Mouse (Mus musculus) ES-CJ7 (cell line): ENCODE data around the gene Tns4.

Source experiments
- DNase-seq: peaks from one replicate; pipeline ENCODE4 v3.0.0; 2011; ENCODE audit warnings: low read depth, low spot score

Tns4 gene

GRCm38 (mm10) chr11:99118420-99118819 is 29.3 kb upstream of the Tns4 start:
- no peak for DNase-seq

- no peak for DNase-seq
Measured at GRCm38 (mm10) chr11:99117907-99118306, 28.8 kb upstream of the Tns4 start.

GRCm38 (mm10) chr11:99115940-99116339 is 26.8 kb upstream of the Tns4 start:
- DNase-seq = no peak

- DNase-seq = no peak
Measured at GRCm38 (mm10) chr11:99113111-99113510, 24.0 kb upstream of the Tns4 start.

- no peak for DNase-seq
Measured at GRCm38 (mm10) chr11:99112700-99113099, 23.6 kb upstream of the Tns4 start.

GRCm38 (mm10) chr11:99111631-99112030 is 22.5 kb upstream of the Tns4 start:
- no peak for DNase-seq

GRCm38 (mm10) chr11:99111155-99111554 is 22.0 kb upstream of the Tns4 start:
- no peak for DNase-seq

GRCm38 (mm10) chr11:99110370-99111110 is 21.4 kb upstream of the Tns4 start:
- peak; percentile 76 for DNase-seq

GRCm38 (mm10) chr11:99108296-99108695 is 19.2 kb upstream of the Tns4 start:
- DNase-seq = no peak

GRCm38 (mm10) chr11:99105981-99106726 is 17.0 kb upstream of the Tns4 start:
- no peak for DNase-seq

- peak; percentile 56 for DNase-seq
Measured at GRCm38 (mm10) chr11:99104609-99105410, 15.7 kb upstream of the Tns4 start.

GRCm38 (mm10) chr11:99102575-99103270 is 13.6 kb upstream of the Tns4 start:
- DNase-seq = no peak

- no peak for DNase-seq
Measured at GRCm38 (mm10) chr11:99101693-99102092, 12.6 kb upstream of the Tns4 start.

GRCm38 (mm10) chr11:99100215-99100614 is 11.1 kb upstream of the Tns4 start:
- no peak for DNase-seq

GRCm38 (mm10) chr11:99099516-99099915 is 10.4 kb upstream of the Tns4 start:
- no peak for DNase-seq

GRCm38 (mm10) chr11:99098924-99099323 is 9.8 kb upstream of the Tns4 start:
- no peak for DNase-seq

- DNase-seq = no peak
Measured at GRCm38 (mm10) chr11:99096996-99097774, 8.1 kb upstream of the Tns4 start.

- DNase-seq = no peak
Measured at GRCm38 (mm10) chr11:99096417-99096816, 7.3 kb upstream of the Tns4 start.

- DNase-seq = no peak
Measured at GRCm38 (mm10) chr11:99095759-99096158, 6.7 kb upstream of the Tns4 start.

GRCm38 (mm10) chr11:99094911-99095676 is 6.0 kb upstream of the Tns4 start:
- DNase-seq = peak; percentile 73
